Mouse (Mus musculus): ENCODE results near the gene Zbtb4. TPM values are rescaled to one million over a fixed set of nuclear protein-coding genes. Genes with fewer than 3 reads are reported as not detected.
"Not testable (repeated sequence)": the region's sequence is repeated elsewhere in the genome, so short reads cannot be mapped to it uniquely, and the experiment has no call there.

Gene Zbtb4
- polyA plus RNA-seq, 1 experiment: 13.8 TPM

- Histone ChIP-seq H3K27ac (ENCODE audit: control insufficient read depth, insufficient read depth, low read depth, low read length, poor library complexity) (no peak overlapping the region), H3K4me1 (ENCODE audit: control insufficient read depth, insufficient read depth, low read length) (no peaks in the 10 kb centered on the region), H3K4me3 (replicated peaks; ENCODE audit: control insufficient read depth, low read depth, low read length) (no peak overlapping the region)
- TF ChIP-seq CTCF (IDR thresholded peaks at IDR 0.05; ENCODE audit: control insufficient read depth, insufficient read depth, low read length) (peak; percentile 54), POLR2A (IDR thresholded peaks at IDR 0.05; ENCODE audit: borderline replicate concordance, control insufficient read depth, low read depth, low read length) (no peak)
- 45% methylated on average over 3 of the region's 3 CpGs for WGBS
Observed at GRCm38 (mm10) chr11:69729063-69729462, 36.6 kb upstream of the Zbtb4 start.

DNA sequence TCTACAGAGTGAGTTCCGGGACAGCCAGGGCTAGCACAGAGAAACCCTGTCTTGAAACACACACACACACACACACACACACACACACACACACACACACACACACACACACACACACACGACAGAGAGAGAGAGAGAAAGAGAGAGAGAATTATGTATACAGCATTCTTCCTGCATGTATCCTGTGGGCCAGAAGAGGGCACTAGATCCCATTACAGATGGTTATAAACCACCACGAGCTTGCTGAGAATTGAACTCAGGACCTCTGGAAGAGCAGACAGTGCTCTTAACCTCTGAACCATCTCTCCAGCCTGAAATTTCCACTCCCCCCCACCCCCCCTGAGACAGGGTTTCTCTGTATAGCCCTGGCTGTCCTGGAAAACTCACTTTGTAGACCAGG lies 34.3 kb upstream of the Zbtb4 start:
- H3K4me3 ChIP-seq (replicated peaks; ENCODE audit: control insufficient read depth, low read depth, low read length); H3K4me1 ChIP-seq (ENCODE audit: control insufficient read depth, insufficient read depth, low read length); H3K27ac ChIP-seq (ENCODE audit: control insufficient read depth, insufficient read depth, low read depth, low read length, poor library complexity): not testable (repeated sequence)
- 68% methylated on average over 2 of the region's 3 CpGs for WGBS

GRCm38 (mm10) chr11:69751635-69752034 lies 14.1 kb upstream of the Zbtb4 start:
- Histone ChIP-seq H3K27ac (ENCODE audit: control insufficient read depth, insufficient read depth, low read depth, low read length, poor library complexity) (no peak overlapping the region), H3K4me1 (ENCODE audit: control insufficient read depth, insufficient read depth, low read length) (no peaks in the 10 kb centered on the region; the same call in 1 of the 2 replicates), H3K4me3 (replicated peaks; ENCODE audit: control insufficient read depth, low read depth, low read length) (no peak overlapping the region)
- 49% methylated on average over 3 of the region's 3 CpGs for WGBS
- TF ChIP-seq CTCF (IDR thresholded peaks at IDR 0.05; ENCODE audit: control insufficient read depth, insufficient read depth, low read length) (no peak), POLR2A (IDR thresholded peaks at IDR 0.05; ENCODE audit: borderline replicate concordance, control insufficient read depth, low read depth, low read length) (no peak)

- Histone ChIP-seq H3K27ac (ENCODE audit: control insufficient read depth, insufficient read depth, low read depth, low read length, poor library complexity) (no peak overlapping the region), H3K4me1 (ENCODE audit: control insufficient read depth, insufficient read depth, low read length) (no peaks in the 10 kb centered on the region; the same call in 1 of the 2 replicates), H3K4me3 (replicated peaks; ENCODE audit: control insufficient read depth, low read depth, low read length) (no peak overlapping the region)
- TF ChIP-seq CTCF (IDR thresholded peaks at IDR 0.05; ENCODE audit: control insufficient read depth, insufficient read depth, low read length) (no peak), POLR2A (IDR thresholded peaks at IDR 0.05; ENCODE audit: borderline replicate concordance, control insufficient read depth, low read depth, low read length) (no peak)
Observed at GRCm38 (mm10) chr11:69752686-69753085, 13.0 kb upstream of the Zbtb4 start.

DNA sequence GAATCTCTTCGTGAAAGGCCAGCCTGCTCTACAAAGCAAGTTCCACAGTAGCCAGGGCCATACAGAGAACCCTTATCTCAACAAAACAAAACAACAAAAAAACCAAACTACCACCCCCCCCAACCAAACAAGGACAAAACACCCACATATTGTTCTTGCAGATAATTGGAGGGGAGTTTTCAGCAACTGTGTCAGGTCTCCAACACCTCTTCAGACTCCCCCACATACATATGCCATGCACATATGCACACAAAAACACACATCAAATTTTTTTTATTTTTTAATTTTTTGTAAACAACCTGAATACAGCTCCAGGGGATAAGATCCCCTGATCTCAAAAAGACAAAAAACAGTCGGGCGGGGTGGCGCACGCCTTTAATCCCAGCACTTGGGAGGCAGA lies 11.5 kb upstream of the Zbtb4 start:
- Histone ChIP-seq H3K27ac (ENCODE audit: control insufficient read depth, insufficient read depth, low read depth, low read length, poor library complexity) (no peak overlapping the region), H3K4me1 (ENCODE audit: control insufficient read depth, insufficient read depth, low read length) (no peaks in the 10 kb centered on the region; the same call in 1 of the 2 replicates), H3K4me3 (replicated peaks; ENCODE audit: control insufficient read depth, low read depth, low read length) (no peak overlapping the region)
- TF ChIP-seq CTCF (IDR thresholded peaks at IDR 0.05; ENCODE audit: control insufficient read depth, insufficient read depth, low read length): no peak
- WGBS: 67% methylated on average over 5 of the region's 5 CpGs

GRCm38 (mm10) chr11:69754701-69755100 lies 11.0 kb upstream of the Zbtb4 start:
- Histone ChIP-seq H3K4me1 (ENCODE audit: control insufficient read depth, insufficient read depth, low read length) (no peaks in the 10 kb centered on the region; the same call in 1 of the 2 replicates), H3K4me3 (replicated peaks; ENCODE audit: control insufficient read depth, low read depth, low read length) (no peak overlapping the region), H3K27ac (ENCODE audit: control insufficient read depth, insufficient read depth, low read depth, low read length, poor library complexity) (no peak overlapping the region)
- no peak for TF ChIP-seq POLR2A (IDR thresholded peaks at IDR 0.05; ENCODE audit: borderline replicate concordance, control insufficient read depth, low read depth, low read length)
- no peak for TF ChIP-seq CTCF (IDR thresholded peaks at IDR 0.05; ENCODE audit: control insufficient read depth, insufficient read depth, low read length)
- WGBS: 38% methylated on average over 3 of the region's 3 CpGs

- H3K4me3 ChIP-seq (replicated peaks; ENCODE audit: control insufficient read depth, low read depth, low read length): peak overlapping the region; percentile 77
- 41% methylated on average over 9 of the region's 9 CpGs for WGBS
- H3K4me1 ChIP-seq (ENCODE audit: control insufficient read depth, insufficient read depth, low read length): peaks cover 2% of the 10 kb centered on the region
Observed at GRCm38 (mm10) chr11:69757303-69758089, 8.2 kb upstream of the Zbtb4 start.

GRCm38 (mm10) chr11:69758090-69758456 lies 7.6 kb upstream of the Zbtb4 start:
- Histone ChIP-seq H3K4me1 (ENCODE audit: control insufficient read depth, insufficient read depth, low read length) (peaks cover 2% of the 10 kb centered on the region), H3K4me3 (replicated peaks; ENCODE audit: control insufficient read depth, low read depth, low read length) (peak overlapping the region; percentile 77), H3K27ac (ENCODE audit: control insufficient read depth, insufficient read depth, low read depth, low read length, poor library complexity) (peak overlapping the region; percentile 95)
- WGBS: under 1% methylated on average over 26 of the region's 26 CpGs
- TF ChIP-seq CTCF (IDR thresholded peaks at IDR 0.05; ENCODE audit: control insufficient read depth, insufficient read depth, low read length): no peak
- TF ChIP-seq POLR2A (IDR thresholded peaks at IDR 0.05; ENCODE audit: borderline replicate concordance, control insufficient read depth, low read depth, low read length): no peak; the same call in 1 of the 2 replicates

More at GRCm38 (mm10) chr11:69757303-69758089, 8.2 kb upstream of the Zbtb4 start:
- peak overlapping the region; percentile 2 for H3K27ac ChIP-seq (ENCODE audit: control insufficient read depth, insufficient read depth, low read depth, low read length, poor library complexity)
- TF ChIP-seq CTCF (IDR thresholded peaks at IDR 0.05; ENCODE audit: control insufficient read depth, insufficient read depth, low read length) (no peak), POLR2A (IDR thresholded peaks at IDR 0.05; ENCODE audit: borderline replicate concordance, control insufficient read depth, low read depth, low read length) (no peak)

Measured in bone marrow, adult 2 months (tissue).